Mouse (Mus musculus) hindbrain, embryonic 13.5 days (tissue): Measurements from ENCODE around the gene Zcchc7. TPM values are rescaled to one million over a fixed set of nuclear protein-coding genes. Genes with fewer than 3 reads are reported as not detected.
"Not testable (repeated sequence)": the region's sequence is repeated elsewhere in the genome, so short reads cannot be mapped to it uniquely, and the experiment has no call there.

ENCODE experiments used
- ATAC-seq: fragments of 200-750 bp; cut with Nextera tagmentation; 2 replicates; pipeline ENCODE4 v1.8.0; 2017; ENCODE audit warnings: moderate TSS enrichment; ENCODE audit not compliant: low FRiP score
- H3K27ac ChIP-seq: fragments of 300-500 bp; sonication (generic); 2 replicates; pipeline ENCODE4 v1.5.1; 2015; ENCODE audit warnings: inconsistent platforms, mild to moderate bottlenecking, moderate library complexity
- H3K27me3 ChIP-seq: fragments of 300-500 bp; sonication (generic); 2 replicates; pipeline ENCODE4 v1.6.1; 2015; ENCODE audit warnings: mild to moderate bottlenecking, inconsistent platforms
- H3K36me3 ChIP-seq: fragments of 300-500 bp; sonication (generic); 2 replicates; pipeline ENCODE4 v1.6.1; 2015; ENCODE audit warnings: mild to moderate bottlenecking, inconsistent platforms
- H3K4me1 ChIP-seq: fragments of 300-500 bp; sonication (generic); replicated peaks from 2 replicates; pipeline ENCODE4 v1.6.1; 2015; ENCODE audit warnings: inconsistent platforms
- H3K4me2 ChIP-seq: fragments of 300-500 bp; sonication (generic); 2 replicates; pipeline ENCODE4 v1.6.1; 2015; ENCODE audit warnings: inconsistent platforms, mild to moderate bottlenecking, moderate library complexity
- H3K4me3 ChIP-seq: fragments of 300-500 bp; sonication (generic); 2 replicates; pipeline ENCODE4 v1.5.1; 2015; ENCODE audit warnings: mild to moderate bottlenecking, inconsistent platforms
- H3K9ac ChIP-seq: fragments of 300-500 bp; sonication (generic); 2 replicates; pipeline ENCODE4 v1.6.1; 2015; ENCODE audit warnings: mild to moderate bottlenecking, inconsistent platforms
- H3K9me3 ChIP-seq: fragments of 300-500 bp; sonication (generic); 2 replicates; pipeline ENCODE4 v1.6.1; 2016; ENCODE audit warnings: inconsistent platforms
- WGBS: fragments of 180-500 bp; shearing (Covaris S2); methylation state at CpG from one replicate; pipeline ENCODE4 v1.1.7; 2015; 5-methylcytosine and 5-hydroxymethylcytosine counted together
- polyA plus RNA-seq: library from polyadenylated mRNA; unstranded; fragments of >200 nt; fragmentation: Nextera tagmentation; extraction: Ambion mirVana; gene quantifications from 2 replicates; pipeline ENCODE4 v1.2.1, GENCODE M21; 2015

The Zcchc7 gene
- polyA plus RNA-seq, 1 experiment from 2014 or later = 40.3 TPM

DNA sequence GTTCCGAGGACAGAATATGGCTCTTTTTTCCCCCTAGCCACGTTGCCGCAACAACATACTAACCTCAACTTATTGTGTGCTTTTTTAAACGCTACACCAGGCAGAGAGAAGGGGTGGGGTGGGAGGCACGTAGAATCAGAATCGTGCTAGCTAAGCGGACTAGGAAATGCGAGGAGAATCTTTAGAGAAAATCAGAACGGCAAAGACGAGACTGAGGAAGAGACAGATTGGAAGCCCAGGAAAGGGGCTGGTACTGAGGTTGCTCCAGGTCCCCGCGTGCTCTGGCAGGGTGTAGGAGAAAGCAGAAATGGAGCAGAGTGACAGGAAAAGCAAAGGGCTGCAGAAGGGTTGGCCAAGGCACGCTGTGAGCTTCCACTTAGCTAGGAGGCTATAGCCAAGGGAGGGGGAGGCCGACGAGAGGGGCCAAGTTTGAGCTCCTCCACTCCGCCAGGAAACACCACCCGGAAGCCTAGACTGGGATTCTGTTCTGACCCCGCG is 42.1 kb upstream of the Zcchc7 start:
- no peak for ATAC-seq
- H3K36me3 ChIP-seq = no peaks in the 10 kb centered on the region
- H3K27ac ChIP-seq = no peak overlapping the region
- peaks cover 29% of the 10 kb centered on the region for H3K4me1 ChIP-seq
- H3K4me2 ChIP-seq = peak overlapping the region; percentile 17
- no peaks in the 10 kb centered on the region for H3K9me3 ChIP-seq
- WGBS = under 1% methylated on average over 19 of the region's 19 CpGs
- no peak overlapping the region for H3K9ac ChIP-seq
- H3K27me3 ChIP-seq = peaks cover 91% of the 10 kb centered on the region
- H3K4me3 ChIP-seq = peak overlapping the region; percentile 14; the same call in 1 of the 2 replicates

DNA sequence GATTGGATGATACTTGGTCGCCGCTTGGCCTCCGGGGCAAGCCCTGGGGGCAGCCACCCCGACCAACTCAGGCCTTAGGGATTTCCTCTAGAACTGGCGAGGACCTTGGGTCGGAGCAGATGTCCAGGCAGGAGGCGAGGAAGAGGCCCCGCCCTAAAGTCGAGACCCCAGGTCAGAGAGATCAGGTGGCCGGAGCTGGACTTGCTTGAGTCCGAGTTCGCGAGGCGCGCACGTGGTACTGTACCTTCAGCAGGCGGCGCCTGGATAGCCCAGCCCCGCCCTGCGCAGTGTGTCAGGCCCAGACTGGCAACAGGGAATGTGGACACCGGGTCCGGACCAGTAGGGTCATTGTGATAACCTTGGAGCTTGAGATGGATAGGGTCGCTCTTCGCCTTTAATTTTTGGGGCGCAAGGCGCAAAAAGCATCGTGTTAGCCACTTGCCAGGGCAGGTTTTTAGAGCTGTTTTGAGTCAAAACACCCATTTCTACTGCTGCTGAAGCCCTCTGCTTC is 41.5 kb upstream of the Zcchc7 start:
- Histone ChIP-seq H3K27ac (no peak overlapping the region), H3K9me3 (no peaks in the 10 kb centered on the region), H3K36me3 (no peaks in the 10 kb centered on the region), H3K9ac (no peak overlapping the region), H3K27me3 (peaks cover 89% of the 10 kb centered on the region), H3K4me2 (0 out of 2 replicates have a peak overlapping the region, but pooled peaks have one; percentile 17), H3K4me1 (peaks cover 29% of the 10 kb centered on the region), H3K4me3 (0 out of 2 replicates have a peak overlapping the region, but pooled peaks have one; percentile 14)
- ATAC-seq = no peak
- WGBS = 2% methylated on average over 27 of the region's 27 CpGs

- Histone ChIP-seq H3K9me3 (no peaks in the 10 kb centered on the region), H3K27ac (no peak overlapping the region), H3K4me2 (no peak overlapping the region), H3K36me3 (no peaks in the 10 kb centered on the region), H3K27me3 (peaks cover 80% of the 10 kb centered on the region), H3K9ac (no peak overlapping the region), H3K4me1 (peaks cover 27% of the 10 kb centered on the region), H3K4me3 (no peak overlapping the region)
- ATAC-seq = no peak
- 7% methylated on average over 3 of the region's 3 CpGs for WGBS
Measured at GRCm38 (mm10) chr4:44715621-44716160, 40.0 kb upstream of the Zcchc7 start.

GRCm38 (mm10) chr4:44716391-44716790 is 39.3 kb upstream of the Zcchc7 start:
- Histone ChIP-seq H3K36me3 (no peaks in the 10 kb centered on the region), H3K27me3 (peaks cover 76% of the 10 kb centered on the region), H3K4me3 (no peak overlapping the region), H3K9ac (no peak overlapping the region), H3K27ac (no peak overlapping the region), H3K4me1 (peaks cover 24% of the 10 kb centered on the region), H3K4me2 (no peak overlapping the region), H3K9me3 (no peaks in the 10 kb centered on the region)
- no peak for ATAC-seq
- 3% methylated on average over 10 of the region's 10 CpGs for WGBS

DNA sequence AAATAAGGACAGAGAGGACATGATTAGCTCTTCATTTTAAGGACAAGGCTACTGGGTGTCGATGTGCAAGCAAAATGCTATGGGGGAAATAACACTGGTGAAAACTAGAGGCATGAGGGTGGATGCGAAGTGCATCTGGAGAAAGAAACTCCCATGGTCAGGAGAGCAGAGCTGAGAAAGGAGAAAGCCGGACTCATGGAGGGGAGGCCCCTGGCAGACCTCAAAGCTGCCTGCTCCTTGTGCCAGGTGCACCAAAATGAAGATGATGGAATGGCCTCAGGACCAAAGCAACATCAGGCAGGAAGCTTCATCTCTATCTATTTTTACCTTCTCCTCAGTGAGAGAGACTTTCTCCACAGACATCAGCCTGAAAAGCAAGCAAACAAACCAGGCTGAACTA is 38.0 kb upstream of the Zcchc7 start:
- Histone ChIP-seq H3K4me2 (no peak overlapping the region), H3K9me3 (no peaks in the 10 kb centered on the region), H3K4me1 (peaks cover 18% of the 10 kb centered on the region), H3K27me3 (peaks cover 71% of the 10 kb centered on the region), H3K4me3 (no peak overlapping the region), H3K9ac (no peak overlapping the region), H3K27ac (no peak overlapping the region), H3K36me3 (no peaks in the 10 kb centered on the region)
- 83% methylated on average over 3 of the region's 3 CpGs for WGBS
- no peak for ATAC-seq

DNA sequence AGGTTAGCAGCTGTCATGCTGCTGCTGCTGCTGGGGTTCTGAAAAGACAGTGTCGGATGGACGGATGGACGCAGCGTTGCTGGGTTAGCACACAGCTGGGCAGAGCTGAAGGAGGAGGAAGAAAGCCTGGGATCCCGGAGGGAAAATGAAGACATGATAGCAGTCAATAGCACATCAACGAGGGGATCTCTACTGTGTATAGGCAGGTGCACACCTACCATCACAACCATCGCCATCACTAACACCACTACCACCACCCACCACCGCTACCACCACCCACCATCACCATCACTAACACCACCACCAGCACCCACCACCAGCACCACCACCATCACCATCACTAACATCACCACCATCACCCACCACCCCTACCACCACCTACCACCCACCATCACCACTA is 35.6 kb upstream of the Zcchc7 start:
- Histone ChIP-seq H3K4me1 (no peaks in the 10 kb centered on the region), H3K27me3 (peaks cover 47% of the 10 kb centered on the region), H3K9ac (no peak overlapping the region), H3K4me3 (no peak overlapping the region), H3K4me2 (no peak overlapping the region), H3K9me3 (no peaks in the 10 kb centered on the region), H3K36me3 (no peaks in the 10 kb centered on the region), H3K27ac (no peak overlapping the region)
- no peak for ATAC-seq
- WGBS = 85% methylated on average over 8 of the region's 8 CpGs

GRCm38 (mm10) chr4:44721237-44721636 is 34.4 kb upstream of the Zcchc7 start:
- Histone ChIP-seq H3K9ac (no peak overlapping the region), H3K4me2 (no peak overlapping the region), H3K4me1 (no peaks in the 10 kb centered on the region), H3K4me3 (no peak overlapping the region), H3K9me3 (no peaks in the 10 kb centered on the region), H3K27ac (no peak overlapping the region), H3K36me3 (no peaks in the 10 kb centered on the region), H3K27me3 (peaks cover 39% of the 10 kb centered on the region)
- WGBS = 78% methylated on average over 4 of the region's 4 CpGs
- no peak for ATAC-seq

GRCm38 (mm10) chr4:44740471-44740870 is 15.2 kb upstream of the Zcchc7 start:
- H3K27ac ChIP-seq = no peak overlapping the region
- 75% methylated on average over 1 of the region's 1 CpGs for WGBS
- H3K4me1 ChIP-seq = no peaks in the 10 kb centered on the region
- no peak for ATAC-seq
- peaks cover 9% of the 10 kb centered on the region for H3K9me3 ChIP-seq
- no peaks in the 10 kb centered on the region for H3K36me3 ChIP-seq
- H3K9ac ChIP-seq = no peak overlapping the region
- H3K27me3 ChIP-seq = 0 out of 2 replicates have a peak, but pooled peaks cover 2% of the 10 kb centered on the region
- no peak overlapping the region for H3K4me3 ChIP-seq
- no peak overlapping the region for H3K4me2 ChIP-seq

DNA sequence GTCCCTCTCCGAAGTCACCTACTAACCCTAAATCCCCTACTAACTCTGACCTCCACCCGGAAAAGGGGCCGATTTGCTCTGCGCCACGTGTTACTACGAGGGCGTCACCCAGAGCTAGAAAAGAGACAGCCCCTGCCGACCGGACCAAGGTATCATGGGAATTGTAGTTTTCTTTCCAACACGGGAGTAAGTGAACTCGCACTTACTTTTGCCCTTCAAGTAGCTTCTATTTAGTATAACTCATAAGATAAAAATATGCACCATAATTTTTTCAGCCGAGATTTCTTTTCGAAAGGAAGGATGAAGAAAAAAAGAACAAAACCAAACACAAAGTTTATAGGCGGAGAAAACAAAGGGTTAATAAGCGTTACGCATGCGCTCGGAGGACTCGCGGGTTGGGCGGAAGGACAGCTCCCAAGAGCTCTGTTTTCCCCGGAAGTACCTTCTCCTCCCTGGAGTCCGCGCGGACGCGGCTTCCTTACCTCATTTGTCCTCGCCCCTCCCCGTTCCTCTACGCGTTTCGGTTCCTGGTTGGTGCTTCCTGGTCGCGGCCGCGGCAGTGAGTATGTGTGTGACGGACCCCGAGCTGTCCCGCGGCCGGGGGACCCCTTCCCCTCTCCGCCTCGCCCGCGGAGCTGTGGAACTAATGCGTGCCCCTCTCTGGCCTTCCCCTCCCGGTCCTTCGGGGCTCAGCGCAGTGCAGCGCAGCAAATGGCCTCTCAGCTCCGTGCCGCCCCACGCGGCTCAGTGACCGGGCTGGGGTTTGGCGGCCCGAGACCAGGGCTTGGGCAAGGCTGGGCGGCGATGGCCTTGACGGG is 666 bp downstream of the Zcchc7 start:
- Histone ChIP-seq H3K36me3 (no peaks in the 10 kb centered on the region), H3K4me3 (peak overlapping the region; percentile 86), H3K9me3 (no peaks in the 10 kb centered on the region), H3K27ac (peak overlapping the region; percentile 94), H3K9ac (peak overlapping the region; percentile 90), H3K4me2 (peak overlapping the region; percentile 73), H3K4me1 (peaks cover 12% of the 10 kb centered on the region), H3K27me3 (no peaks in the 10 kb centered on the region)
- under 1% methylated on average over 60 of the region's 60 CpGs for WGBS
- peak; percentile 99 for ATAC-seq

DNA sequence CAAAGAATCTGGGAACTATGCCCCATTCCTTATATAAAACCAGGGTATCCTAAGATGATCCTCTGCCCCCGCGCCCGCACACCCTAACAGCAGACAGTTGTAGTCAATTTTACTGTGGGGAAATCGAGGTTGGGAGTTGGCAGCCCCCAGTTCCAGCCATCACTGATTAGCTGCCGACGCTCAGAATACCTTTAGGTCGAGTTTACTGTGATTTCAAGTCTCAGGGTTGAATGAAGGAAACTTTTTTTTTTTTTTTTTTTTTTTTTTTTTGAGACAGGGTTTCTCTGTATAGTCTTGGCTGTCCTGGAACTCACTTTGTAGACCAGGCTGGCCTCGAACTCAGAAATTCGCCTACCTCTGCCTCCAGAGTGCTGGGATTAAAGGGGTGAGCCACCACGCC is 1.5 kb downstream of the Zcchc7 start:
- H3K4me1 ChIP-seq = peaks cover 12% of the 10 kb centered on the region
- peak overlapping the region; percentile 94 for H3K27ac ChIP-seq
- not testable (repeated sequence) for H3K9me3 ChIP-seq, H3K36me3 ChIP-seq, H3K27me3 ChIP-seq, ATAC-seq
- peak overlapping the region; percentile 73 for H3K4me2 ChIP-seq
- peak overlapping the region; percentile 90 for H3K9ac ChIP-seq
- WGBS = 12% methylated on average over 10 of the region's 10 CpGs
- H3K4me3 ChIP-seq = peak overlapping the region; percentile 86

DNA sequence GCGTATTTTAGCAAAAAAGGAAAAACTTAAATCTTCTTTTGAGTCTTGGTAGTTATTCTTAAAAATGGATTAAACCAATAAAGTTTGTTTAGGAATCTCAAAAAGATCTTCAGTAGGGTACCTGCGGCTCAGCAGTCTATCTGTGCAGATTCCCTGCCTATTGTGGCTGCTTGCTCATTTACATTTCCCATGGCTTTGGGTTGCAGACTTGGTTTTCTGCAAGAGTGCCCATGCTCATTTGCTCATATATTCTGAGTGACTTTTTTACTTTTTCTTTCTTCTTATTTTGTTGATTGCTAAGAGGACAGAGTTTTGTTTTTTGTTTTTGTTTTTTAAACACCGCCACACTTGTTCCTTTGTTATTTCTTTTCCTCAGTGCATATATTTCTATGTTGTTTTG is 19.2 kb downstream of the Zcchc7 start:
- no peaks in the 10 kb centered on the region for H3K4me1 ChIP-seq
- no peak for ATAC-seq
- H3K36me3 ChIP-seq = peaks cover 6% of the 10 kb centered on the region; the same call in 1 of the 2 replicates
- no peak overlapping the region for H3K4me2 ChIP-seq
- no peaks in the 10 kb centered on the region for H3K9me3 ChIP-seq
- no peaks in the 10 kb centered on the region for H3K27me3 ChIP-seq
- H3K4me3 ChIP-seq = no peak overlapping the region
- H3K27ac ChIP-seq = no peak overlapping the region
- 62% methylated on average over 3 of the region's 3 CpGs for WGBS
- H3K9ac ChIP-seq = no peak overlapping the region

DNA sequence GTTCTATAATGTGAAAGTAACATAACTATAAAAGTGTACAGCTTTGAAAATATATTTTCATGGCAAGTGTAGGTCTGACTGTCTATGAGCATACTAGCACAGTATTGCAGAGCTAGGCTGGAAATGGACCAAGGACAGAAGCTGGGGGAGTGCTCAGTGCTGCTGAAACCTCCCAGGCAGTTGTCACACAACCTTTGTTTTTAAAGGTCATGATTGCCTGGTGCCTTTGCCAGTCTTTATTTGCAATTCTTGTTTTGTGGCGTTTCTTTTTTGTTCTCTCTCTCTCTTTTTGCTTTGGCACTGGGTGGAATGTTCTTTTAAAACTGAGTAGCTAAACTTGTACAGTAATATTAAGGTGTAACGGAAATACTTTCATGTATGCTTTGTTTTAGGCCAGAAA is 21.0 kb downstream of the Zcchc7 start:
- Histone ChIP-seq H3K9me3 (no peaks in the 10 kb centered on the region), H3K4me2 (no peak overlapping the region), H3K27me3 (no peaks in the 10 kb centered on the region), H3K4me1 (no peaks in the 10 kb centered on the region), H3K27ac (no peak overlapping the region), H3K36me3 (no peaks in the 10 kb centered on the region), H3K9ac (no peak overlapping the region), H3K4me3 (no peak overlapping the region)
- ATAC-seq = no peak
- 44% methylated on average over 2 of the region's 2 CpGs for WGBS
